Mouse (Mus musculus): ENCODE results near the gene Actrt2. TPM values are rescaled to one million over a fixed set of nuclear protein-coding genes. Genes with fewer than 3 reads are reported as not detected.

Gene Actrt2
- polyA plus RNA-seq, 1 experiment from 2014 or later: not detected

DNA sequence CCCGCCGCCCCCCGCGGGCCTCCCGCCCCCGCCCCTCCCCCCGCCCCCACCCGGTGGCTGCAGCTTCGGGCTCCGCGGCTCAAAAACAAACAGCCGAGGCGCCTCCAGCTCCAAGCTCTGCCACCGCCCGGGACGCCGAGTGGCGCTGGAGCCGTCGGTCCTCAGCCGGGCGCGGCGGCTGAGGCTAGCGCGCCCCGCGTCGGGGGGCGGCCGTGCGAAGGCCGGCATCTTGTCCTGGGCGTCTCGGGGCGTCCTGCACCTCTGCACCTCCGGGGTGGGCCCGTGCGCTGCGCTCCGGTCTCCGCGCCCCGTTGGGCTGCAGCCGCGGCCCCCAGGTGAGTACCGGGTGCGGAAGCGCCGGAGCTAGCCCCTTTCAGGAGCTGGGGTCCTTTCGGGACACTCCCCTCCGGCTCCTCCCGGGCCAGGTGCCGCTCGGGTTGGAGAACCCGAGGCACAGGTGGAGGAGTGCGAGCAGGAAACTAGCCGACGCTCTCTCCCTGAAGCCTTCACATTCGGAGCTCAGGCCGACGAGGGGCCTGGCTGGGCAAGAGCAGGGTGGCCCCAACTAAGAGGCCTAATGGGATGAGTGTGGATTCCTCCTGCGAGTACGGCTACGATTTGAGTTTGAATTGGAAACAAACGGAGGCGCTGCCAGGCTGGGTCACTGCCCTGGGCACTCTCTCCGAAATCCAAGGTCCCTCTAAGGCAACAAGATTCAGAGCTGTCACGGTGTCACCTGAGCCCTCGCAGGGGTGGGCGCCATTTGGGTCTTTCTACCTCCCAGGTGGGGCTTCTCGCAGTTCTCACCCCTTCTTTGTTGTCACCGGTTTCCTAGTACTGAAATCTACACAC is 30.0 kb downstream of the Actrt2 start:
- Histone ChIP-seq H3K4me2 (ENCODE audit: low read length) (peak overlapping the region; percentile 63), H3K9me3 (replicated peaks; ENCODE audit: low read length) (no peaks in the 10 kb centered on the region), H3K9ac (ENCODE audit: low read depth, low read length) (peak overlapping the region; percentile 81), H3K36me3 (ENCODE audit: insufficient read depth, low read length) (no peaks in the 10 kb centered on the region), H3K27ac (peak overlapping the region; percentile 87), H3K4me1 (replicated peaks; ENCODE audit: insufficient read depth, low read length) (peaks cover 12% of the 10 kb centered on the region; the same call in 1 of the 2 replicates), H3K4me3 (replicated peaks; ENCODE audit: low read depth, low read length) (peak overlapping the region; percentile 74), H3K27me3 (ENCODE audit: insufficient read depth, low read length) (peaks cover 78% of the 10 kb centered on the region)
- DNase-seq (ENCODE audit: low spot score): no peak
- ATAC-seq (replicated peaks; ENCODE audit: low FRiP score, low read depth): no peak
- 1% methylated on average over 67 of the region's 73 CpGs for WGBS
- no peak for TF ChIP-seq CTCF (IDR thresholded peaks at IDR 0.05; ENCODE audit: low read depth)

DNA sequence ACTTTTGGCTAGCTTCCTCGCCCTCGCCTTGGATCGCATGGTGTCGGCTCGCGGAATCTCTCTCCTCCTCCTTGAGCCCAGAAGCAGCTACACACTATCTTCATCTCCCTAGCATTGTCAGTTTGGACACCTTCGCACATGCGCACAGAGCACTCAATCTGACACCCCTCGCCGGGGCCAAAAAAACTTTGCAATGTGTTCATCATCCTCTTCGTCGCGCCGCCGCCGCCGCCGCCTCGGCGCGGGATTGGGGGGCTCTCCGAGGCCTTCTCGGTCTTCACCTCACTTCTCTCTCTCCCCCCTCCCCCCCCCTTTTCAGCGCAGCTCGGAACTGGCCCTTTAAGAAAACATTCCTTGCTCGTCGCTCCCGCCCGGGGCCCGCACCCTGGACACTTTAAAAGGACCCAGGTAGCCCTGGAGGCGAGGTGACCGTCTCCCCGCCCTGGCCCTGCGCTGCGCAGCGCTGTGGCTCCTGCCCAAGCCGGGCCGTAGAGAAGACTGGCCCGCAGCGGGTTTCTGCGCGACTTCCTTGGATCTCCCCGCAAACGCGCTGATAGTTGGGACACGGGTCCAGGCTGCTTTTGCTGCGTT is 30.9 kb downstream of the Actrt2 start, which contains the start of gene Prdm16:
Gene Prdm16 (minus strand): TSS at position 153 of the 591 bp plus-strand sequence.
- Histone ChIP-seq H3K4me3 (replicated peaks; ENCODE audit: low read depth, low read length) (peak within 1 kb of the TSS; percentile 74), H3K27me3 (ENCODE audit: insufficient read depth, low read length) (peaks cover 74% of the 10 kb centered on the region), H3K36me3 (ENCODE audit: insufficient read depth, low read length) (no peaks in the 10 kb centered on the region), H3K9me3 (replicated peaks; ENCODE audit: low read length) (no peaks in the 10 kb centered on the region), H3K4me2 (ENCODE audit: low read length) (peak within 1 kb of the TSS; percentile 63), H3K27ac (peak within 1 kb of the TSS; percentile 87), H3K4me1 (replicated peaks; ENCODE audit: insufficient read depth, low read length) (peaks cover 12% of the 10 kb centered on the region; the same call in 1 of the 2 replicates), H3K9ac (ENCODE audit: low read depth, low read length) (peak within 1 kb of the TSS; percentile 81)
- TF ChIP-seq CTCF (IDR thresholded peaks at IDR 0.05; ENCODE audit: low read depth): no peak
- peak; percentile 31; the same call in 1 of the 2 replicates for ATAC-seq (replicated peaks; ENCODE audit: low FRiP score, low read depth)
- under 1% methylated on average over 47 of the region's 47 CpGs for WGBS
- DNase-seq (ENCODE audit: low spot score): peak; percentile 47

DNA sequence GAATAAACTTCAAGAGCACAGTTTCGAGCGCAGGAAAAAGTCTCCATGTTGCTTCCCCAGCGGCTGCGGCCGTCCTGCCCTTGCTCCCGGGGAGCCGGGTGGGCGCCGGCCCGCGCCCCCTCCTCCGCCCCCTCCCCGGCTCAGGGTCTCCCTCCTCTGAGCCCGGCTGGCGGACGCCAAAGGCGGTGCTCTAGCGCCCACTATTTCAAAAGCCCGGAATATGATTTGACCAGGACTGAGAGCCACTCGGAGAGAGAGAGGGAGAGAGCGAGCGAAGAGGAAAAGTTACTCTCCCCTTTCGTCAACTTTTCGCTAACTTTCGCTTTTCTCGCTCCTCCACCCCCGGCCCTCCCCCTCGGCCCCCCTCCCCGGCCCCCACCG is 31.6 kb downstream of the Actrt2 start:
- Histone ChIP-seq H3K4me2 (ENCODE audit: low read length) (peak overlapping the region; percentile 63), H3K4me3 (replicated peaks; ENCODE audit: low read depth, low read length) (peak overlapping the region; percentile 74), H3K36me3 (ENCODE audit: insufficient read depth, low read length) (no peaks in the 10 kb centered on the region), H3K9me3 (replicated peaks; ENCODE audit: low read length) (no peaks in the 10 kb centered on the region), H3K27ac (peak overlapping the region; percentile 87), H3K27me3 (ENCODE audit: insufficient read depth, low read length) (peaks cover 73% of the 10 kb centered on the region), H3K4me1 (replicated peaks; ENCODE audit: insufficient read depth, low read length) (peaks cover 12% of the 10 kb centered on the region; the same call in 1 of the 2 replicates), H3K9ac (ENCODE audit: low read depth, low read length) (peak overlapping the region; percentile 81)
- 2% methylated on average over 22 of the region's 30 CpGs for WGBS
- TF ChIP-seq CTCF (IDR thresholded peaks at IDR 0.05; ENCODE audit: low read depth): peak; percentile 49
- DNase-seq (ENCODE audit: low spot score): peak; percentile 76
- peak; percentile 22 for ATAC-seq (replicated peaks; ENCODE audit: low FRiP score, low read depth)

DNA sequence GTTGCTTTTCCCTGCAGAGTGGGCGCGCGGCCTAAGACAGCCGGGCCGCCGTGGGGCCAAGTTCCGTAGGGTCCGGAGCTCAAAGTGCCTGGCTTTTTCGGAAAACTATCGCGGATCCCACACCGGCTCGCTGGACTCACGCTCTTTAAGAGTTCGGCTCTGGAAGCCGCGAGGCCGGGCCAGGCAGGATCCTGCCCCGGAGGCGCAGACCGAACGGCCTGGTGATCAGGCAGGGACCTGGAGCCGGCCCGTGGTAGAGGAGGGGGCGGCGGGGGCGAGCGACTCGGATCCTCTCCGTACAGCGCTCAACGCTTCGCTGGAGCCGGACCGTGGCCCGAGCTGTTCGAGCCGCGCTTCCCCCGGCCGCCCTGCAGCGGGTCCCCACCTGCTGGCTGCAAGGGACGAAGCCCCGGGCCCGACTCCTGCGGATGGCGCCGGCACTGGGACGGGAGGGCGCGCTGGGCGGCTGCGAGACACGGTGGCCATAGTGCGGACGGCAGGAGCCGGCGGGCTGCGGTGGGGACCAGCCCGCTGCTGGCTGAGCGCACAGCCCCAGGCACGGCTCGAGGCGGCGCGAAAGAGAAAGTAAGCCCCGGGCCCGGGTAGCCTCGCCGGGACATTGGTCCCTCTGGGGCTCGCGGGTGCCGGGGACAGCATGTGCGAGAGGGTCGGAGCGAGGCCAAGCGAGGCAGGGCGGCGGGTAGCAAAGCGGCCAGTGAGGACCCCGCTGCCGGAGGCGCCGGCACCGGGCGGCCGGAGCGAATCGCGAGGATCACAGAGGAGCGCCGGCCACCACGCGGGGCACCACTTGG is 32.2 kb downstream of the Actrt2 start:
- peaks cover 73% of the 10 kb centered on the region for H3K27me3 ChIP-seq (ENCODE audit: insufficient read depth, low read length)
- peaks cover 12% of the 10 kb centered on the region; the same call in 1 of the 2 replicates for H3K4me1 ChIP-seq (replicated peaks; ENCODE audit: insufficient read depth, low read length)
- no peak for TF ChIP-seq CTCF (IDR thresholded peaks at IDR 0.05; ENCODE audit: low read depth)
- DNase-seq (ENCODE audit: low spot score): peak; percentile 57
- peak overlapping the region; percentile 63 for H3K4me2 ChIP-seq (ENCODE audit: low read length)
- H3K27ac ChIP-seq: peak overlapping the region; percentile 87
- 0 out of 2 replicates have a peak, but pooled peaks have one; percentile 4 for ATAC-seq (replicated peaks; ENCODE audit: low FRiP score, low read depth)
- peak overlapping the region; percentile 74 for H3K4me3 ChIP-seq (replicated peaks; ENCODE audit: low read depth, low read length)
- no peaks in the 10 kb centered on the region for H3K36me3 ChIP-seq (ENCODE audit: insufficient read depth, low read length)
- under 1% methylated on average over 87 of the region's 94 CpGs for WGBS
- peak overlapping the region; percentile 81 for H3K9ac ChIP-seq (ENCODE audit: low read depth, low read length)
- no peaks in the 10 kb centered on the region for H3K9me3 ChIP-seq (replicated peaks; ENCODE audit: low read length)

DNA sequence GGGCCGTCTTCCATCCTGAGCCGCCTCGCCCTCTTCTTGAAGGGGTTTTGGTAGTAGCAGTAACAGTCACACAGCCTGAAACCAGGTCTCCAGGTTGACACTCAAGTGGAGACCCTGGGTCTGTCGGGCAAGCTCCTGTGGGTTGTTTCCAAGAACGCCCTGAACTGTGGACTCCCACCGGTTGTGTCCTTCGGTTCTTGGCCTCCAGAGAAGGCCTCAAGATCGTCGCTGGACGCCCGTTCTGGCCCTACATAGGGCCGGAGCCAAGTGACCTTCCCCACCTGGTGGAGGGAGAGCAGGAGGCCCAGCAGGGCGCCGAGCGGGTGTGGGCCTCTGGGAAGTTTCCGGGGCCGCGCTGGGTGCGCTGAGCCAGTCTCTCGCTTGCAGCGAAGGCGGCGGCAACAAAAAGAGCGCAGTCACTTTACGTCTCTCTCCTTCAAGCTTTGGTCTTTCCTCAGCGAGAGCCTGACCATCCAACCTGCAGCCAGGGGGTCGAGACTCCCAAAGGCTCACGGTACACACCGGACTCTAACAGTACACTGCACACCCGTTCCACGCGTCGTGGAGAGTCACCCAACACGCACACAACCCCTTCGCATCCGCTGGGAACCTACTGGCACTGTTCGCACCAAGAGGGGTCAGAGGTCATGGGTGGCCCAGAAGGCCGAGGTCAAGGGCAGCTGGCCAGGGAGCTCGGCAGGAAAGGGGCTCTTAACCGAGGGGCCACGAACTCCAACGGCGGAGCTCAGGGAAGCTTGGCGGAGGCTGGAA is 33.0 kb downstream of the Actrt2 start:
- Histone ChIP-seq H3K4me1 (replicated peaks; ENCODE audit: insufficient read depth, low read length) (peaks cover 12% of the 10 kb centered on the region; the same call in 1 of the 2 replicates), H3K9me3 (replicated peaks; ENCODE audit: low read length) (no peaks in the 10 kb centered on the region), H3K27me3 (ENCODE audit: insufficient read depth, low read length) (peaks cover 65% of the 10 kb centered on the region), H3K4me3 (replicated peaks; ENCODE audit: low read depth, low read length) (peak overlapping the region; percentile 74), H3K27ac (peak overlapping the region; percentile 87), H3K36me3 (ENCODE audit: insufficient read depth, low read length) (no peaks in the 10 kb centered on the region), H3K9ac (ENCODE audit: low read depth, low read length) (peak overlapping the region; percentile 81), H3K4me2 (ENCODE audit: low read length) (peak overlapping the region; percentile 63)
- no peak for TF ChIP-seq CTCF (IDR thresholded peaks at IDR 0.05; ENCODE audit: low read depth)
- 11% methylated on average over 44 of the region's 44 CpGs for WGBS
- DNase-seq (ENCODE audit: low spot score) (no peak), ATAC-seq (replicated peaks; ENCODE audit: low FRiP score, low read depth) (no peak)

All from kidney, postnatal 0 days (tissue).